Mouse (Mus musculus) brain, embryonic 14.5 days (tissue): ENCODE measurements around the gene Jade1.

ENCODE experiments used
- CTCF ChIP-seq: fragments of 200-500 bp; IDR thresholded peaks from 2 replicates; pipeline ENCODE4 v1.5.1; 2012; ENCODE audit warnings: inconsistent platforms, mild to moderate bottlenecking, moderate library complexity, borderline replicate concordance; ENCODE audit not compliant: insufficient read depth, insufficient read length; ENCODE audit errors: extremely low read depth
- POLR2A ChIP-seq: fragments of 200-500 bp; IDR thresholded peaks from 2 replicates; pipeline ENCODE4 v1.6.1; 2012; ENCODE audit warnings: mild to moderate bottlenecking, inconsistent platforms, borderline replicate concordance; ENCODE audit not compliant: poor library complexity, insufficient read depth, insufficient read length, severe bottlenecking; ENCODE audit errors: extremely low read depth

GRCm38 (mm10) chr3:41603470-41604019 lies 48.0 kb downstream of the Jade1 start:
- TF ChIP-seq CTCF (no peak), POLR2A (no peak)
